Mouse (Mus musculus) hindbrain, embryonic 13.5 days (tissue): ENCODE measurements around the gene Slc27a5. TPM values are rescaled to one million over a fixed set of nuclear protein-coding genes. Genes with fewer than 3 reads are reported as not detected.
A peak's percentile ranks its signal among the peaks of the same experiment; 100 is the strongest.

Experiments
- ATAC-seq: fragments of 200-750 bp; cut with Nextera tagmentation; 2 replicates; pipeline ENCODE4 v1.8.0; 2017; ENCODE audit warnings: moderate TSS enrichment; ENCODE audit not compliant: low FRiP score
- H3K27ac ChIP-seq: fragments of 300-500 bp; sonication (generic); 2 replicates; pipeline ENCODE4 v1.5.1; 2015; ENCODE audit warnings: inconsistent platforms, mild to moderate bottlenecking, moderate library complexity
- H3K27me3 ChIP-seq: fragments of 300-500 bp; sonication (generic); 2 replicates; pipeline ENCODE4 v1.6.1; 2015; ENCODE audit warnings: mild to moderate bottlenecking, inconsistent platforms
- H3K36me3 ChIP-seq: fragments of 300-500 bp; sonication (generic); 2 replicates; pipeline ENCODE4 v1.6.1; 2015; ENCODE audit warnings: mild to moderate bottlenecking, inconsistent platforms
- H3K4me1 ChIP-seq: fragments of 300-500 bp; sonication (generic); replicated peaks from 2 replicates; pipeline ENCODE4 v1.6.1; 2015; ENCODE audit warnings: inconsistent platforms
- H3K4me2 ChIP-seq: fragments of 300-500 bp; sonication (generic); 2 replicates; pipeline ENCODE4 v1.6.1; 2015; ENCODE audit warnings: inconsistent platforms, mild to moderate bottlenecking, moderate library complexity
- H3K4me3 ChIP-seq: fragments of 300-500 bp; sonication (generic); 2 replicates; pipeline ENCODE4 v1.5.1; 2015; ENCODE audit warnings: mild to moderate bottlenecking, inconsistent platforms
- H3K9ac ChIP-seq: fragments of 300-500 bp; sonication (generic); 2 replicates; pipeline ENCODE4 v1.6.1; 2015; ENCODE audit warnings: mild to moderate bottlenecking, inconsistent platforms
- H3K9me3 ChIP-seq: fragments of 300-500 bp; sonication (generic); 2 replicates; pipeline ENCODE4 v1.6.1; 2016; ENCODE audit warnings: inconsistent platforms
- WGBS: fragments of 180-500 bp; shearing (Covaris S2); methylation state at CpG from one replicate; pipeline ENCODE4 v1.1.7; 2015; 5-methylcytosine and 5-hydroxymethylcytosine counted together
- polyA plus RNA-seq: library from polyadenylated mRNA; unstranded; fragments of >200 nt; fragmentation: Nextera tagmentation; extraction: Ambion mirVana; gene quantifications from 2 replicates; pipeline ENCODE4 v1.2.1, GENCODE M21; 2015

Slc27a5 gene
- polyA plus RNA-seq, result 0.19 and 0.44 TPM in 2 replicates

DNA sequence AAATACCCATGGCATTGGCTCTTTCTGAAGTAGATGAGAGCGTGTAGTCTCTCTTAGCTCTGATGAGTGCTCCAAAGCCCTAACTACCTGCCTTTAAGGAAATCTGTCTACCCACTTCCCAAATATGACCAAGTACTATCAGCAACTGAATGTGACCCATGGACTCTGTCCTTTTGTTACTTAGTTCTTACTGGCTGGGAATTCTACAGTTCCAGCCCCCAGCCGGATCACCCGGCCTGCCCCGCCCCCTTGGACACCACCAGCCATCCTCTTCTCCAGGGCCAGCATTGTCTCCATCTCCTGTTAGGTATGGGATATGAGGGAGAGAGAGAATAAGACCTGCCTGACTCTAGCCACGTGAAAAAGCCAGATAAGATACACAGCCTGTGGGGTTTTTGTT lies at the start of gene Slc27a5:
Gene Slc27a5, minus strand, starts transcription at position 140 of the 400 bp plus-strand sequence.
- Histone ChIP-seq H3K4me2 (no peak within 1 kb of the TSS), H3K4me3 (no peak within 1 kb of the TSS), H3K36me3 (no peaks in the 10 kb centered on the region), H3K27ac (no peak within 1 kb of the TSS), H3K9ac (no peak within 1 kb of the TSS), H3K9me3 (no peaks in the 10 kb centered on the region), H3K27me3 (no peaks in the 10 kb centered on the region), H3K4me1 (no peaks in the 10 kb centered on the region)
- 87% methylated on average over 5 of the region's 5 CpGs for WGBS
- no peak for ATAC-seq

DNA sequence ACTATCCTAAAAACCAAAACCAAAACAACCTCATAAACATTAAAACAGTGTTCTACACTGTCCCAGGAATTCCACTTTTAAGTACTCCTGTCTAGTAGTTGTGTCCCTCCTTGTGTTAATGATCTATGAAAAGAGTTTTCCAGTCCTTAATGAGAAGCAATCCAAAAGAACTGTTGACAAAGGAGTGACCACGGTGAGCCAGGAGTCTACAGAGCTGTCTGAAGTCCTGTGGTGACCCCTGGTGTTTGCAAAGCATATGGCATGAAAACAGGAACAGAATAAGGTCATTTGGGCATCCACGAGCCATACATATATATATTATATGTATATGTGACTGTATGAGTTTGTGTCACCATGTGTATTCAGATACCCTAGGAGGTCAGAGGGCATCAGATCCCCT lies 48.1 kb upstream of the Slc27a5 start:
- Histone ChIP-seq H3K27me3 (peaks cover 54% of the 10 kb centered on the region), H3K36me3 (no peaks in the 10 kb centered on the region; the same call in 1 of the 2 replicates), H3K4me2 (no peak overlapping the region), H3K9ac (no peak overlapping the region), H3K4me3 (no peak overlapping the region), H3K4me1 (peaks cover 18% of the 10 kb centered on the region), H3K9me3 (peaks cover 4% of the 10 kb centered on the region; the same call in 1 of the 2 replicates), H3K27ac (no peak overlapping the region)
- ATAC-seq, result no peak; the same call in 1 of the 2 replicates
- 11% methylated on average over 2 of the region's 2 CpGs for WGBS

DNA sequence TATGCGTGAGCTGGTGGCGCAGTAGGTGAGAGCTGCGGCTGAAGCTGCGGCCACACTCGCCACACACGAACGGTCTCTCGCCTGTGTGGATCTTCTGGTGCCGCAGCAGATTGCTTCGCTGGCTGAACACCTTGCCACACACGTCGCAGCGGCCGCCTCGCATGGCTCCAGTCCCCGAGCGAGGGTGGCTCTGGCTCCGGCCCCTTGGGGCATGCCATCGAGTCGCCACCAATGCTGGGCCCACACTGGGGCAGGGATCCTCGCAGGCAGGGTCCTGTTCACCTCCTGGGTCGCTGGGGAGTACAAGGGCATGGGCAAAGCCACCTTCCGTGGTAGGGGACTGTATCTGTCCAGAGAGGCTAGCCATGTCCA lies 46.2 kb upstream of the Slc27a5 start:
- WGBS, result 2% methylated on average over 23 of the region's 23 CpGs
- peak overlapping the region; percentile 85 for H3K9ac ChIP-seq
- H3K9me3 ChIP-seq, result peaks cover 4% of the 10 kb centered on the region; the same call in 1 of the 2 replicates
- H3K27ac ChIP-seq, result peak overlapping the region; percentile 73
- H3K4me1 ChIP-seq, result peaks cover 20% of the 10 kb centered on the region
- H3K36me3 ChIP-seq, result no peaks in the 10 kb centered on the region
- H3K27me3 ChIP-seq, result peaks cover 60% of the 10 kb centered on the region
- H3K4me2 ChIP-seq, result peak overlapping the region; percentile 91
- peak overlapping the region; percentile 53 for H3K4me3 ChIP-seq
- ATAC-seq, result peak; percentile 22

DNA sequence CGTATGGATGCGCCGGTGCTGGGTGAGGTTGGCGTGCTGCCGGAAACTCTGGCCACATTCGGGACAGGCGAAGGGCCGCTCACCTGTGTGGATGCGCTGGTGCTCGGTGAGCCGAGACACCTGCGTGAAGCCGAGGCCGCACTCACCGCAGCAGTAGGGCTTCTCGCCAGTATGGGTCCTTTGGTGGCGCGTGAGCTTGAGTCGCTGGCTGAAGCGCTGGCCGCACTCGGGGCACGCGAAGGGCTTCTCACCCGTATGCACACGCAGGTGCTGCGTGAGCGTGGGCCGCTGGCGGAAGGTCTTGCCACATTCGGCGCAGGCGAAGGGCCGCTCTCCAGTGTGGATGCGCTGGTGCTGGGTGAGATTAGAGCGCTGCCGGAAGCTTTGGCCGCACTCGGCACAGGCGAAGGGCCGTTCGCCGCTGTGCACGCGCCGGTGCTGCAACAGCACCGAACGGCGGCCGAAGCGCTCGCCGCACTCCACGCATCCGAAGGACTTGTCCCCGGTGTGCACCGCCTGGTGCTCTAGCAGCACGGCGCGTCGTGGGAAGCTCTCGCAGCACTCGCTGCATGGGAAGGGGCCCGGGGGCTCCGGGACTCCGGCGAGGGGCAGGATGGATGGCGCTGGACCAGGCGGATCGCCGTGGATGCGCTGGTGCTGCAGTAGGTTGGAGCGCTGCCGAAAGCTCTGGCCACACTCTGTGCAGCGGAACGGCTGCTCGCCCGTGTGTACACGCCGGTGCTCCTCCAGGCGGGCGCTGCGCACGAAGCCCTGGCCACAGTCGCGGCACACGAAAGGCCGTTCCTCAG lies 45.7 kb upstream of the Slc27a5 start:
- H3K9me3 ChIP-seq, result peaks cover 4% of the 10 kb centered on the region; the same call in 1 of the 2 replicates
- peak overlapping the region; percentile 85 for H3K9ac ChIP-seq
- H3K4me3 ChIP-seq, result peak overlapping the region; percentile 53
- H3K4me1 ChIP-seq, result peaks cover 26% of the 10 kb centered on the region
- peak overlapping the region; percentile 91 for H3K4me2 ChIP-seq
- peaks cover 58% of the 10 kb centered on the region for H3K27me3 ChIP-seq
- peak; percentile 62 for ATAC-seq
- peak overlapping the region; percentile 73 for H3K27ac ChIP-seq
- H3K36me3 ChIP-seq, result no peaks in the 10 kb centered on the region
- WGBS, result 3% methylated on average over 85 of the region's 88 CpGs

DNA sequence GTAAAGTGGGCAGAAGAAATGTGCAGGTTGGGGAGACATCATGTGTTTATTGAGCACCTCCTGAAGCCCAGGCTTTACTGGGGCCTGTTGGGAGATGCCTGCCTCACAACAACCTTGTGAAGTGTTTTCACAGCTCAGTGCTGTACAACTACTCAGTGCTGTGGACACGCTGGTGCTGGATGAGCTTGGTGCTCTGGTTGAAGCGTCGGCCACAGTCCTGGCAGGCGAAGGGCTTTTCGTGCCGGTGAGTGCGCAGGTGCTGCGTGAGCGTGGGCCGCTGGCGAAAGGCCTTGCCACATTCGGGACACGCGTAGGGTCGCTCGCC lies 45.1 kb upstream of the Slc27a5 start:
- Histone ChIP-seq H3K36me3 (no peaks in the 10 kb centered on the region), H3K9me3 (peaks cover 4% of the 10 kb centered on the region; the same call in 1 of the 2 replicates), H3K4me2 (peak overlapping the region; percentile 91), H3K4me1 (peaks cover 27% of the 10 kb centered on the region), H3K27ac (no peak overlapping the region), H3K9ac (peak overlapping the region; percentile 85), H3K4me3 (peak overlapping the region; percentile 53), H3K27me3 (peaks cover 55% of the 10 kb centered on the region)
- WGBS, result 38% methylated on average over 16 of the region's 16 CpGs
- no peak for ATAC-seq

DNA sequence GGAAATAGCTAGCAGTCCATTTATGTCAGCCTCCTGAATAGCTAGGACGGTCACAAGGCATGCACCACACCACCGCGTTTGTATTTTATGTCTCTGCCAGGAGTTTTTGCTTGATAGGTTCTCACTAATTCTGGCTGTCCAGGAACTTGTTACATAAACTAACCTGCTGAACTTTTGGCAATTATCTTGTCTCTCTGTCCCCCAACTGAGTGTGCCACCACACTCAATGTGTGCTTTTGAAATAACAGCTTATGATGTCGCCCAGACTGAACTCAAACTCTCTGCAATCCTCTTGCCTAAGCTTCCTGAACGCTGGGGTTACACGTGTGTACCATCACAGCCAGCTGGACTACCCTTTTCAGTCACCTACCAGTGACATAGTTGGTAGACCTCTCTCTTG lies 44.5 kb upstream of the Slc27a5 start:
- WGBS, result 80% methylated on average over 6 of the region's 6 CpGs
- Histone ChIP-seq H3K27me3 (peaks cover 55% of the 10 kb centered on the region), H3K36me3 (no peaks in the 10 kb centered on the region), H3K4me3 (no peak overlapping the region), H3K4me2 (no peak overlapping the region), H3K4me1 (peaks cover 27% of the 10 kb centered on the region), H3K9ac (no peak overlapping the region), H3K27ac (no peak overlapping the region), H3K9me3 (peaks cover 4% of the 10 kb centered on the region; the same call in 1 of the 2 replicates)
- no peak for ATAC-seq

DNA sequence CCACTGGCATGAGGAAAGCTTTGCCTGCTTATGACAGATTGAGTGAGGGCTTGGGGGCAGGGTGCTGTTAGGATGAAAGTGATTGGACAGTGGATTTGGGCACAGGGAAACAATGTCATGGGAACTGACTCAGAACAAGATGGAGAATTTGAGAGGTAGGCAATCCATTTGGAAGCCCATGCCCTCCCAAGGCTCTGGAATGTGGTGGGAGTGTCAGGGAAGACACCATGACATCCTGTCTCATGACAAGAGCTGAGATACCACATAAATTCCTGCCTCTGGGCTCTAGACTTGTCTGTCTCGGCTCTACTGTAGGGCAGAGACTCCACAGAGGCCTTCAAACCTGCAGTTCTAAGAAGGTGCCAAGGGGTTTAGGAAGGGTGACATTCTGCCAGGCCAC lies 43.3 kb upstream of the Slc27a5 start:
- no peak overlapping the region for H3K9ac ChIP-seq
- no peak overlapping the region for H3K27ac ChIP-seq
- peaks cover 1% of the 10 kb centered on the region for H3K36me3 ChIP-seq
- 95% methylated on average over 1 of the region's 1 CpGs for WGBS
- peaks cover 55% of the 10 kb centered on the region for H3K27me3 ChIP-seq
- no peak overlapping the region for H3K4me3 ChIP-seq
- ATAC-seq, result no peak
- no peak overlapping the region for H3K4me2 ChIP-seq
- H3K4me1 ChIP-seq, result peaks cover 36% of the 10 kb centered on the region
- peaks cover 4% of the 10 kb centered on the region; the same call in 1 of the 2 replicates for H3K9me3 ChIP-seq

DNA sequence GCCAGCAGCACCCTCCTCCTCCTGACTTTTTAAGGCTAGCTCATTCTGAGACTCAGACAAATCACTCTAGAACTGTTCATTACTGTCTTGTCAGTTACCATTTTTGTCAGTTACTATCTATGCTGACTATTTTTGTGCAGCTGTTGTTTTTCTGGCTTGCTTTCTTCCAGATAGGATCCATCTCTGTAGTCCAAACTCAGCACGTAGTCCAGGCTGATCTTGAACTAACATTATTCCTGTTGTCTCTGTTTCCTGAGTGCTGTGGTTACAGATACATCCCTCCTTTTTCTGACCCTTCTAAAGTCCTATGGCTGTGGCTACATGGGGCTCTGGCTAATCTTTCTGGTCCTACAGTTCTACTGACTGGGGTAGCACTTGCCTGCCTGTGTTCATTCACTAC lies 41.2 kb upstream of the Slc27a5 start:
- Histone ChIP-seq H3K27me3 (peaks cover 37% of the 10 kb centered on the region), H3K9ac (peak overlapping the region; percentile 99), H3K9me3 (peaks cover 4% of the 10 kb centered on the region; the same call in 1 of the 2 replicates), H3K4me2 (peak overlapping the region; percentile 89), H3K4me3 (peak overlapping the region; percentile 80), H3K36me3 (peaks cover 16% of the 10 kb centered on the region), H3K4me1 (peaks cover 46% of the 10 kb centered on the region), H3K27ac (no peak overlapping the region)
- 98% methylated on average over 1 of the region's 1 CpGs for WGBS
- no peak for ATAC-seq

DNA sequence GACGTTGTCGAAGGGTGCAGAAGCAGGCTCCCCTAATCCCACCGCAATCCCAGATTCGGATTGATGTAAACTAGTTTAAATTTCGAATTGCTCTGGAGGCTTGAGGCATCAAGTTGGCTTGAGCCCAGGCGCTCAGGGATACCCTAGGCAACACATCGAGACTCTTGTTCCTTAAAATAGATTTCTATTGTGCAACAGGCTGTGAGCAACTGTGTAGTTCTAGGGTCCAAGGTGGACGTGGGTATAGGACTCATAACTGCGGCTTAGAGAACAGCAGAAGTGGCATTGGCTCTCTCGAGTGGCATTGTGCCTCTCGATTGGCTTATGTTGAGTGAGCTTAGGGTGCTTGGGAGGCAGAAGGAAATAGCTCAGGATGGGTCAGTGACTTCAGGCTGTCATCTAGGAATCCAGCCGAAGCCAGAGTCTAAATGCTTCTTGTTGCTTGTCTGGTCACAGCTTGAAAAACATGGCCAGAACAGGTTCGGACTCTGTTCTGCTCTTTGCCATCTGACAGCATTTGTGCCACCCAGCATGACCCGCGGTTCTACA lies 40.7 kb upstream of the Slc27a5 start:
- 26% methylated on average over 15 of the region's 15 CpGs for WGBS
- ATAC-seq, result no peak
- Histone ChIP-seq H3K4me3 (peak overlapping the region; percentile 80), H3K4me1 (peaks cover 46% of the 10 kb centered on the region), H3K36me3 (peaks cover 16% of the 10 kb centered on the region), H3K27ac (peak overlapping the region; percentile 100), H3K9ac (peak overlapping the region; percentile 99), H3K9me3 (peaks cover 4% of the 10 kb centered on the region; the same call in 1 of the 2 replicates), H3K4me2 (peak overlapping the region; percentile 89), H3K27me3 (peaks cover 32% of the 10 kb centered on the region)

DNA sequence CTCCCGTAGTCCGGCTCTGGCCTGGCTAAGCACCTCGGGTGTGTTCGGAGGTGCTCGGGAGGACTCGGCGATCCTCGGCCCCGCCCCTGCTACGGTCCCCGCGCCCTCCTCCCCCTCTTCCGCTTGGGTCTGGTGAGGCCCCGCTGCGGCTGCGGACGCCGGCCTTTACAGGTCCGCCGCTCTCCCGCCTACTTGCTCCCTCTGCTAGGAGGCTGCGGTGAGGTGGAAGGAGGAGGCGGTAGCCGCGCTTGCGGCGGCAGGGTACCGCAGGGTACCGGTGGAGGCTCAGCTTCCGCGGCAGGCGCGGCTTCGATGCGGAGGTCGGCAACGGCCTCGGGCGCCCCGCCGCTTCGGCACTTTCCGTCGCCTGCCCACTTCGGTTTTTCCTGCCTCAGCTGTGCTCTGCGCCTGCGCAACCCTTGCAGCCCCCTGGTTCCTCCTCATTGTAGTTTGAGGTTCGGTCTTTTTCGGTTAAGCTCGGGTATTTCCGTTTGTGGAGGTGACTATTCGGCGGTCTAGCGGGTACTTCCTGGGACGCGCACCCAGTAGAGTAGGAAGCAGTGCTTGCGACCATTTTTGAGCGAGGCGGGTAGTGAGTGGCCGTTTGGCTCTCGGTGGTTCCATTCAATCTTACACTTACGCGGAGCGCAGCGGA lies 40.0 kb upstream of the Slc27a5 start, which contains the start of gene Ube2m:
Gene Ube2m, minus strand, starts transcription at position 375 of the 655 bp plus-strand sequence.
- Histone ChIP-seq H3K4me1 (peaks cover 46% of the 10 kb centered on the region), H3K9me3 (0 out of 2 replicates have a peak, but pooled peaks cover under 1% of the 10 kb centered on the region), H3K27me3 (peaks cover 25% of the 10 kb centered on the region), H3K9ac (peak within 1 kb of the TSS; percentile 99), H3K27ac (peak within 1 kb of the TSS; percentile 100), H3K4me2 (peak within 1 kb of the TSS; percentile 89), H3K4me3 (peak within 1 kb of the TSS; percentile 80), H3K36me3 (peaks cover 16% of the 10 kb centered on the region)
- under 1% methylated on average over 59 of the region's 65 CpGs for WGBS
- ATAC-seq, result peak; percentile 90

DNA sequence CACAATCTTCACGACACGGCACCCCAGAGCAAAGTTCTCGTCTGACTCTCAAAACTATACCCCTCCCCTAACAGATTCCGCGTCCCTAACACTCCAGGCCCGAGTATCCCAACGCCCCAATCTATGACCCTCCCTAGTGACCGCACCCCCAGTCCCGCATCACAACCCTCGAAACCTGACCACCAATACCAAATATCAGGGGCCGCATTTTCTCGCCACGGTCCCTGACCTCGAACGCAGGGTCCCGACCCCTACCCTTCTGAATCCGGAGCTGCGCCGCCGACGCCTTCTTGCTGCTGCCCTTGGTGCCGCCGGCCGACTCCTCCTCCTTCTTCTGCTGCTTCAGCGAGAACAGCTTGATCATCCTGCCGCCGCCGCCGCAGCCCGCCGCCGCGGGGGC lies 39.4 kb upstream of the Slc27a5 start:
- no peaks in the 10 kb centered on the region for H3K9me3 ChIP-seq
- H3K36me3 ChIP-seq, result peaks cover 22% of the 10 kb centered on the region
- peaks cover 49% of the 10 kb centered on the region for H3K4me1 ChIP-seq
- H3K27me3 ChIP-seq, result peaks cover 19% of the 10 kb centered on the region
- peak overlapping the region; percentile 99 for H3K9ac ChIP-seq
- peak overlapping the region; percentile 89 for H3K4me2 ChIP-seq
- H3K4me3 ChIP-seq, result peak overlapping the region; percentile 80
- peak overlapping the region; percentile 100 for H3K27ac ChIP-seq
- WGBS, result under 1% methylated on average over 32 of the region's 33 CpGs
- no peak for ATAC-seq

DNA sequence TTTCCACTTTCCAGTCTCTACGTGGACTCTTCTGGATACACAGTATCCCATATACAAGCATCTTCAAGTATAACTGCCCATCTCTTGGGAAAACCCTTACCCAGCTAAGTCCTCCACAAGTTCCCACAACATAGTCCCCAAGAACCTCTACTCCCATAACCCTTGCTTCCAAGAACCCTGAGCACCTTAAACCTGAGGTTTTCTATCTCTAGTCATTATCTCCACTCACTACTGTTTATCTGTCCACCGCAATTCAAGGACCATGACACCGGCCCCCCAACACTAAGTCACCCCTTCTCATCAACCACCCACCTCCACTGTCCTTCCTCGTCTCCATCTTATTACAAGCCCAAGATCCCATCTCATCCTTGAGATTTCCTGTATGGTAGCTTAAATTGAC lies 38.8 kb upstream of the Slc27a5 start:
- no peak for ATAC-seq
- Histone ChIP-seq H3K4me2 (peak overlapping the region; percentile 89), H3K4me3 (peak overlapping the region; percentile 80), H3K36me3 (peaks cover 28% of the 10 kb centered on the region), H3K27me3 (peaks cover 13% of the 10 kb centered on the region), H3K9me3 (no peaks in the 10 kb centered on the region), H3K27ac (peak overlapping the region; percentile 100), H3K9ac (peak overlapping the region; percentile 99), H3K4me1 (peaks cover 49% of the 10 kb centered on the region)
- WGBS, result 39% methylated on average over 4 of the region's 4 CpGs
